Mouse (Mus musculus): ENCODE results near the gene Snx17. TPM values are rescaled to one million over a fixed set of nuclear protein-coding genes. Genes with fewer than 3 reads are reported as not detected.

Gene Snx17
- polyA plus RNA-seq, 1 experiment from 2014 or later = 133 TPM

GRCm38 (mm10) chr5:31179301-31179765 is 13.7 kb upstream of the Snx17 start:
- Histone ChIP-seq H3K4me3 (ENCODE audit: low read depth, low read length) (peak overlapping the region; percentile 74), H3K27me3 (ENCODE audit: control insufficient read depth, insufficient read depth, low read length) (no peaks in the 10 kb centered on the region), H3K36me3 (ENCODE audit: control insufficient read depth, insufficient read depth, low read length) (no peaks in the 10 kb centered on the region), H3K4me2 (replicated peaks; ENCODE audit: low read depth, low read length) (peak overlapping the region; percentile 91), H3K9ac (ENCODE audit: low read depth, low read length) (peak overlapping the region; percentile 87), H3K9me3 (ENCODE audit: control insufficient read depth, low read length) (no peaks in the 10 kb centered on the region), H3K4me1 (replicated peaks; ENCODE audit: control insufficient read depth, insufficient read depth, low read length) (no peaks in the 10 kb centered on the region), H3K27ac (ENCODE audit: low read depth, low read length) (peak overlapping the region; percentile 96)
- DNase-seq (ENCODE audit: low spot score) = no peak
- under 1% methylated on average over 25 of the region's 25 CpGs for WGBS
- peak; percentile 85; the same call in 1 of the 2 replicates for ATAC-seq (ENCODE audit: low FRiP score)

- Histone ChIP-seq H3K36me3 (ENCODE audit: control insufficient read depth, insufficient read depth, low read length) (no peaks in the 10 kb centered on the region), H3K9ac (ENCODE audit: low read depth, low read length) (peak within 1 kb of the TSS; percentile 87), H3K4me1 (replicated peaks; ENCODE audit: control insufficient read depth, insufficient read depth, low read length) (no peaks in the 10 kb centered on the region), H3K4me2 (replicated peaks; ENCODE audit: low read depth, low read length) (peak within 1 kb of the TSS; percentile 91), H3K27me3 (ENCODE audit: control insufficient read depth, insufficient read depth, low read length) (no peaks in the 10 kb centered on the region), H3K4me3 (ENCODE audit: low read depth, low read length) (peak within 1 kb of the TSS; percentile 74), H3K9me3 (ENCODE audit: control insufficient read depth, low read length) (no peaks in the 10 kb centered on the region), H3K27ac (ENCODE audit: low read depth, low read length) (peak within 1 kb of the TSS; percentile 96)
- WGBS = under 1% methylated on average over 59 of the region's 59 CpGs
- peak; percentile 95 for DNase-seq (ENCODE audit: low spot score)
- peak; percentile 97 for ATAC-seq (ENCODE audit: low FRiP score)
Measured at GRCm38 (mm10) chr5:31179766-31180630, 13.0 kb upstream of the Snx17 start, which contains the start of the genes Gm29609 and Gtf3c2. Gm29609 (minus strand) TSS chr5:31179911. Gtf3c2 (minus strand) TSS chr5:31180144.

- WGBS = 91% methylated on average over 9 of the region's 9 CpGs
Measured at GRCm38 (mm10) chr5:31181183-31181770, 11.8 kb upstream of the Snx17 start.

GRCm38 (mm10) chr5:31183678-31184077 is 9.3 kb upstream of the Snx17 start:
- DNase-seq (ENCODE audit: low spot score) (no peak), ATAC-seq (ENCODE audit: low FRiP score) (no peak)
- WGBS = 68% methylated on average over 4 of the region's 4 CpGs

More at GRCm38 (mm10) chr5:31181183-31181770, 11.8 kb upstream of the Snx17 start:
- ATAC-seq (ENCODE audit: low FRiP score) = no peak
- Histone ChIP-seq H3K4me1 (replicated peaks; ENCODE audit: control insufficient read depth, insufficient read depth, low read length) (no peaks in the 10 kb centered on the region), H3K27me3 (ENCODE audit: control insufficient read depth, insufficient read depth, low read length) (no peaks in the 10 kb centered on the region), H3K9me3 (ENCODE audit: control insufficient read depth, low read length) (no peaks in the 10 kb centered on the region), H3K27ac (ENCODE audit: low read depth, low read length) (no peak overlapping the region), H3K4me2 (replicated peaks; ENCODE audit: low read depth, low read length) (no peak overlapping the region), H3K4me3 (ENCODE audit: low read depth, low read length) (no peak overlapping the region), H3K9ac (ENCODE audit: low read depth, low read length) (no peak overlapping the region), H3K36me3 (ENCODE audit: control insufficient read depth, insufficient read depth, low read length) (no peaks in the 10 kb centered on the region)
- no peak for DNase-seq (ENCODE audit: low spot score)

GRCm38 (mm10) chr5:31188223-31188840 is 4.7 kb upstream of the Snx17 start:
- ATAC-seq (ENCODE audit: low FRiP score) = no peak
- H3K27me3 ChIP-seq (ENCODE audit: control insufficient read depth, insufficient read depth, low read length) = no peaks in the 10 kb centered on the region
- no peak overlapping the region for H3K4me2 ChIP-seq (replicated peaks; ENCODE audit: low read depth, low read length)
- no peak for DNase-seq (ENCODE audit: low spot score)
- no peak overlapping the region for H3K9ac ChIP-seq (ENCODE audit: low read depth, low read length)
- H3K4me1 ChIP-seq (replicated peaks; ENCODE audit: control insufficient read depth, insufficient read depth, low read length) = 0 out of 2 replicates have a peak, but pooled peaks cover 4% of the 10 kb centered on the region
- H3K27ac ChIP-seq (ENCODE audit: low read depth, low read length) = no peak overlapping the region
- H3K4me3 ChIP-seq (ENCODE audit: low read depth, low read length) = no peak overlapping the region
- 83% methylated on average over 4 of the region's 4 CpGs for WGBS
- H3K36me3 ChIP-seq (ENCODE audit: control insufficient read depth, insufficient read depth, low read length) = no peaks in the 10 kb centered on the region
- no peaks in the 10 kb centered on the region for H3K9me3 ChIP-seq (ENCODE audit: control insufficient read depth, low read length)

More at GRCm38 (mm10) chr5:31183678-31184077, 9.3 kb upstream of the Snx17 start:
- no peaks in the 10 kb centered on the region for H3K4me1 ChIP-seq (replicated peaks; ENCODE audit: control insufficient read depth, insufficient read depth, low read length)
- H3K9ac ChIP-seq (ENCODE audit: low read depth, low read length) = no peak overlapping the region
- no peaks in the 10 kb centered on the region for H3K27me3 ChIP-seq (ENCODE audit: control insufficient read depth, insufficient read depth, low read length)
- no peak overlapping the region for H3K4me2 ChIP-seq (replicated peaks; ENCODE audit: low read depth, low read length)
- no peak overlapping the region for H3K27ac ChIP-seq (ENCODE audit: low read depth, low read length)
- no peaks in the 10 kb centered on the region for H3K9me3 ChIP-seq (ENCODE audit: control insufficient read depth, low read length)
- H3K36me3 ChIP-seq (ENCODE audit: control insufficient read depth, insufficient read depth, low read length) = no peaks in the 10 kb centered on the region
- H3K4me3 ChIP-seq (ENCODE audit: low read depth, low read length) = no peak overlapping the region

- Histone ChIP-seq H3K4me3 (ENCODE audit: low read depth, low read length) (no peak overlapping the region), H3K27me3 (ENCODE audit: control insufficient read depth, insufficient read depth, low read length) (no peaks in the 10 kb centered on the region), H3K9ac (ENCODE audit: low read depth, low read length) (no peak overlapping the region), H3K27ac (ENCODE audit: low read depth, low read length) (no peak overlapping the region), H3K4me1 (replicated peaks; ENCODE audit: control insufficient read depth, insufficient read depth, low read length) (peaks cover 7% of the 10 kb centered on the region), H3K4me2 (replicated peaks; ENCODE audit: low read depth, low read length) (no peak overlapping the region), H3K36me3 (ENCODE audit: control insufficient read depth, insufficient read depth, low read length) (peaks cover 4% of the 10 kb centered on the region; the same call in 1 of the 2 replicates), H3K9me3 (ENCODE audit: control insufficient read depth, low read length) (no peaks in the 10 kb centered on the region)
- DNase-seq (ENCODE audit: low spot score) (no peak), ATAC-seq (ENCODE audit: low FRiP score) (no peak)
- 88% methylated on average over 9 of the region's 9 CpGs for WGBS
Measured at GRCm38 (mm10) chr5:31190201-31190600, 2.8 kb upstream of the Snx17 start.

GRCm38 (mm10) chr5:31192045-31192938 is 735 bp upstream of the Snx17 start:
- no peak overlapping the region for H3K27ac ChIP-seq (ENCODE audit: low read depth, low read length)
- H3K4me2 ChIP-seq (replicated peaks; ENCODE audit: low read depth, low read length) = peak overlapping the region; percentile 86
- peaks cover 7% of the 10 kb centered on the region for H3K4me1 ChIP-seq (replicated peaks; ENCODE audit: control insufficient read depth, insufficient read depth, low read length)
- H3K9ac ChIP-seq (ENCODE audit: low read depth, low read length) = peak overlapping the region; percentile 95
- peaks cover 8% of the 10 kb centered on the region for H3K36me3 ChIP-seq (ENCODE audit: control insufficient read depth, insufficient read depth, low read length)
- H3K9me3 ChIP-seq (ENCODE audit: control insufficient read depth, low read length) = no peaks in the 10 kb centered on the region
- no peaks in the 10 kb centered on the region for H3K27me3 ChIP-seq (ENCODE audit: control insufficient read depth, insufficient read depth, low read length)
- DNase-seq (ENCODE audit: low spot score) = no peak
- peak; percentile 75 for ATAC-seq (ENCODE audit: low FRiP score)
- peak overlapping the region; percentile 93 for H3K4me3 ChIP-seq (ENCODE audit: low read depth, low read length)
- 20% methylated on average over 35 of the region's 42 CpGs for WGBS
